Mouse (Mus musculus): ENCODE measurements at regions not wholly inside any gene's neighbourhood (a gene's known extent, or its start where the extent isn't known, plus 50 kb on each side); places are given as distances from the start of the nearest gene placed in this dataset.

GRCm38 (mm10) chr10:125164671-125165070, 224.6 kb downstream of the Slc16a7 start:
- DNase-seq (ENCODE audit: low spot score in 2 of 2) = no peak

GRCm38 (mm10) chr10:125161077-125161476, 228.2 kb downstream of the Slc16a7 start:
- no peak for DNase-seq (ENCODE audit: low spot score in 2 of 2)

- DNase-seq (ENCODE audit: low spot score in 2 of 2) = no peak
These were observed 240.5 kb downstream of the Slc16a7 start for GRCm38 (mm10) chr10:125148753-125149152.

- DNase-seq (ENCODE audit: low spot score in 2 of 2) = no peak
These were observed 242.0 kb downstream of the Slc16a7 start for GRCm38 (mm10) chr10:125147239-125147782.

GRCm38 (mm10) chr10:125146365-125146764, 242.9 kb downstream of the Slc16a7 start:
- DNase-seq (ENCODE audit: low spot score in 2 of 2) = no peak

GRCm38 (mm10) chr10:125145809-125146208, 243.5 kb downstream of the Slc16a7 start:
- no peak for DNase-seq (ENCODE audit: low spot score in 2 of 2)

- no peak for DNase-seq (ENCODE audit: low spot score in 2 of 2)
These were observed 267.5 kb downstream of the Slc16a7 start for GRCm38 (mm10) chr10:125121762-125122161.

- DNase-seq (ENCODE audit: low spot score in 2 of 2) = no peak
These were observed 274.9 kb downstream of the Slc16a7 start for GRCm38 (mm10) chr10:125114318-125114717.

- DNase-seq (ENCODE audit: low spot score in 2 of 2) = peak in 1 of 2 experiments; percentile 10
These were observed 280.3 kb downstream of the Slc16a7 start for GRCm38 (mm10) chr10:125108986-125109385.

- DNase-seq (ENCODE audit: low spot score in 2 of 2) = no peak
These were observed 304.3 kb downstream of the Slc16a7 start for GRCm38 (mm10) chr10:125084975-125085374.

GRCm38 (mm10) chr10:125072401-125072800, 316.9 kb downstream of the Slc16a7 start:
- no peak for DNase-seq (ENCODE audit: low spot score in 2 of 2)

- DNase-seq (ENCODE audit: low spot score in 2 of 2) = no peak
These were observed 319.0 kb downstream of the Slc16a7 start for GRCm38 (mm10) chr10:125070246-125070645.

GRCm38 (mm10) chr10:125039290-125039689, 350.0 kb downstream of the Slc16a7 start:
- no peak for DNase-seq (ENCODE audit: low spot score in 2 of 2)

GRCm38 (mm10) chr10:125035631-125036030, 353.6 kb downstream of the Slc16a7 start:
- DNase-seq (ENCODE audit: low spot score in 2 of 2) = no peak

GRCm38 (mm10) chr10:125028347-125028746, 360.9 kb downstream of the Slc16a7 start:
- DNase-seq (ENCODE audit: low spot score in 2 of 2) = no peak

- peak in 1 of 2 experiments; percentile 15 for DNase-seq (ENCODE audit: low spot score in 2 of 2)
These were observed 362.4 kb downstream of the Slc16a7 start for GRCm38 (mm10) chr10:125026851-125027250.

Measured in adrenal gland, adult 18-20 months (tissue).